Mouse (Mus musculus) MEL (cell line): ENCODE measurements around the gene Slit2. TPM values are rescaled to one million over a fixed set of nuclear protein-coding genes. Genes with fewer than 3 reads are reported as not detected.

ENCODE experiments used
- DNase-seq: peaks from one replicate; pipeline ENCODE4 v3.0.0; 2011; ENCODE audit warnings: low read depth, low spot score
- H3K27ac ChIP-seq: 2 replicates; pipeline ENCODE4 v1.5.1; 2012; ENCODE audit warnings: low read depth, mild to moderate bottlenecking, control low read depth, low read length, moderate library complexity; ENCODE audit not compliant: control insufficient read depth
- H3K27me3 ChIP-seq, 2 experiments: fragments of 150-350 bp in 1 of 2; sonication (generic) in 1 of 2; 2 replicates each; pipeline ENCODE4 v1.6.1; 2012; ENCODE audit warnings: low read length in 2 of 2, mild to moderate bottlenecking in 2 of 2, improper control_type of control experiment in 1 of 2, moderate library complexity in 1 of 2; ENCODE audit not compliant: insufficient read depth in 2 of 2, control insufficient read depth in 1 of 2
- H3K36me3 ChIP-seq, 2 experiments: 2 replicates each; pipeline ENCODE4 v1.6.1; 2012 to 2014; ENCODE audit warnings: low read length in 2 of 2, improper control_type of control experiment in 1 of 2, inconsistent platforms in 1 of 2, mild to moderate bottlenecking in 1 of 2; ENCODE audit not compliant: insufficient read depth in 2 of 2, control insufficient read depth in 1 of 2
- H3K4me1 ChIP-seq, 2 experiments: fragments of 150-350 bp in 1 of 2; sonication (generic) in 1 of 2; 2 replicates each; pipeline ENCODE4 v1.6.1; 2012; ENCODE audit warnings: low read length in 2 of 2, improper control_type of control experiment in 1 of 2, mild to moderate bottlenecking in 1 of 2; ENCODE audit not compliant: insufficient read depth in 2 of 2, control insufficient read depth in 1 of 2
- H3K4me3 ChIP-seq, 2 experiments: fragments of 150-350 bp in 1 of 2; sonication (generic) in 1 of 2; 2 replicates each; pipeline ENCODE4 v1.5.1; 2012; ENCODE audit warnings: low read depth in 2 of 2, low read length in 2 of 2, mild to moderate bottlenecking in 2 of 2, moderate library complexity in 2 of 2, control low read depth in 1 of 2, improper control_type of control experiment in 1 of 2; ENCODE audit not compliant: control insufficient read depth in 1 of 2, insufficient read depth in 1 of 2
- H3K79me2 ChIP-seq: 2 replicates; pipeline ENCODE4 v1.6.1; 2012; ENCODE audit warnings: mild to moderate bottlenecking, low read length, moderate library complexity; ENCODE audit not compliant: control insufficient read depth, poor library complexity, insufficient read depth
- H3K9ac ChIP-seq: 2 replicates; pipeline ENCODE4 v1.6.1; 2012; ENCODE audit warnings: low read depth, mild to moderate bottlenecking, control low read depth, low read length, moderate library complexity; ENCODE audit not compliant: control insufficient read depth, poor library complexity, severe bottlenecking
- H3K9me3 ChIP-seq: fragments of 150-350 bp; sonication (generic); replicated peaks from 2 replicates; pipeline ENCODE4 v1.6.1; 2012; ENCODE audit warnings: mild to moderate bottlenecking, low read length, improper control_type of control experiment, moderate library complexity; ENCODE audit not compliant: insufficient read depth
- BHLHE40 ChIP-seq: IDR thresholded peaks from 2 replicates; pipeline ENCODE4 v1.6.1; 2012; ENCODE audit warnings: low read depth, mild to moderate bottlenecking, inconsistent platforms, low read length, improper control_type of control experiment, borderline replicate concordance
- CTCF ChIP-seq, 3 experiments: IDR thresholded peaks in 2 of 3; conservative IDR thresholded peaks in 1 of 3; 2 replicates each; pipeline ENCODE4 v1.5.1; 2011 to 2012; ENCODE audit warnings: low read length in 3 of 3, low read depth in 2 of 3, mild to moderate bottlenecking in 2 of 3, improper control_type of control experiment in 1 of 3, inconsistent platforms in 1 of 3, mixed read lengths in 1 of 3, moderate library complexity in 1 of 3; ENCODE audit not compliant: control insufficient read depth in 1 of 3, insufficient read depth in 1 of 3, poor library complexity in 1 of 3, severe bottlenecking in 1 of 3
- ELF1 ChIP-seq: IDR thresholded peaks from 2 replicates; pipeline ENCODE4 v1.6.1; 2014; ENCODE audit warnings: low read depth, mild to moderate bottlenecking, inconsistent platforms, low read length, improper control_type of control experiment, moderate library complexity
- ETS1 ChIP-seq: IDR thresholded peaks from 2 replicates; pipeline ENCODE4 v1.6.1; 2012; ENCODE audit warnings: low read depth, mild to moderate bottlenecking, inconsistent platforms, low read length, improper control_type of control experiment, moderate library complexity
- GABPA ChIP-seq: IDR thresholded peaks from 2 replicates; pipeline ENCODE4 v1.6.1; 2012; ENCODE audit warnings: low read depth, mild to moderate bottlenecking, inconsistent platforms, low read length, improper control_type of control experiment, moderate library complexity
- GATA1 ChIP-seq: IDR thresholded peaks from 2 replicates; pipeline ENCODE4 v1.6.1; 2011; ENCODE audit warnings: low read depth, low read length, improper control_type of control experiment
- JUND ChIP-seq: IDR thresholded peaks from 2 replicates; pipeline ENCODE4 v1.6.1; 2011; ENCODE audit warnings: low read depth, mild to moderate bottlenecking, improper control_type of control experiment, low read length
- KAT2A ChIP-seq: conservative IDR thresholded peaks from 2 replicates; pipeline ENCODE4 v1.6.1; 2012; ENCODE audit warnings: low read depth, low read length, improper control_type of control experiment, inconsistent platforms
- MEF2A ChIP-seq: IDR thresholded peaks from 2 replicates; pipeline ENCODE4 v1.6.1; 2014; ENCODE audit warnings: low read depth, mild to moderate bottlenecking, inconsistent platforms, low read length, improper control_type of control experiment; ENCODE audit not compliant: poor library complexity, insufficient replicate concordance, severe bottlenecking; ENCODE audit errors: extremely low read depth
- MXI1 ChIP-seq: IDR thresholded peaks from 2 replicates; pipeline ENCODE4 v1.6.1; 2011; ENCODE audit warnings: mild to moderate bottlenecking, low read depth, low read length, improper control_type of control experiment
- MYB ChIP-seq: IDR thresholded peaks from 2 replicates; pipeline ENCODE4 v1.6.1; 2011; ENCODE audit warnings: mild to moderate bottlenecking, low read depth, low read length, improper control_type of control experiment
- MYC ChIP-seq: IDR thresholded peaks from 2 replicates; pipeline ENCODE4 v1.6.1; 2011; ENCODE audit warnings: low read depth, mild to moderate bottlenecking, low read length, improper control_type of control experiment, moderate library complexity
- POLR2AphosphoS2 ChIP-seq: IDR thresholded peaks from 2 replicates; pipeline ENCODE4 v1.6.1; 2011; ENCODE audit warnings: low read length, improper control_type of control experiment
- POLR2AphosphoS5 ChIP-seq: IDR thresholded peaks from 2 replicates; pipeline ENCODE4 v1.6.1; 2012; ENCODE audit warnings: low read depth, borderline replicate concordance, mild to moderate bottlenecking, inconsistent platforms, low read length, moderate library complexity, mixed read lengths
- RAD21 ChIP-seq: IDR thresholded peaks from 2 replicates; pipeline ENCODE4 v1.6.1; 2011; ENCODE audit warnings: mild to moderate bottlenecking, low read depth, low read length, improper control_type of control experiment
- RCOR1 ChIP-seq: IDR thresholded peaks from 2 replicates; pipeline ENCODE4 v1.6.1; 2012; ENCODE audit warnings: low read depth, mild to moderate bottlenecking, inconsistent platforms, low read length, improper control_type of control experiment
- SIN3A ChIP-seq: IDR thresholded peaks from 2 replicates; pipeline ENCODE4 v1.6.1; 2012; ENCODE audit warnings: low read length, improper control_type of control experiment, inconsistent platforms
- TBP ChIP-seq: IDR thresholded peaks from 2 replicates; pipeline ENCODE4 v1.8.0; 2011; ENCODE audit warnings: low read depth, low read length, improper control_type of control experiment
- polyA plus RNA-seq, 2 experiments: library from polyadenylated mRNA; stranded (reverse) in 1 of 2; unstranded in 1 of 2; fragments of >175 nt in 1 of 2; fragments of >200 nt in 1 of 2; gene quantifications; 2 replicates each; pipeline versions ENCODE4 v1.2.1 to v1.2.4; 2012; ENCODE audit warnings: low replicate concordance in 2 of 2, low read depth in 1 of 2; ENCODE audit not compliant: insufficient read length in 2 of 2, insufficient read depth in 1 of 2, missing spikeins in 1 of 2
- total RNA-seq: library from RNA; depleted of rRNA; stranded (reverse); fragments of 300-350 nt; gene quantifications from 2 replicates; pipeline ENCODE4 v1.2.3, GENCODE M21; 2012

Slit2 gene
- total and polyA plus RNA-seq, 3 experiments, result not detected

DNA sequence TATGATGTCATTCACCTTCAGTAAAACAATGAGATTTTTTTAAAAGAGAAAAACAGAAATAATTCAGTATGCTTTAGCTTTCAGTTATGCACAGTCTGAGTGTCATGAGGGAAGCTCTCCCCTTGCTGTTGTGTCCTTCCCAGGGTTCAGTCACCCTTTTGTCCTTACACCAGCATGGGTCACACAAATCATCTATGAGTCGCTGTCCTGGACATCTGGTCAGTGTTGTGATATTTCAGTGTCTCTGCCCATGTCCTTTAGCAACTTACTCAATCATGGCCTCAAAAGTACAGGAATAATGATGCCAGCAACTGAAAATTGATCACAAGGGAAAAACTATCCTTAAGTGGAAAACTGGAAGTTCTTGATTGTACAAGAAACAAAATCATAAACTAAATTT lies 26.5 kb upstream of the Slit2 start:
- Histone ChIP-seq H3K36me3 (no peaks in the 10 kb centered on the region), H3K27me3 (no peaks in the 10 kb centered on the region), H3K27ac (no peak overlapping the region), H3K4me1 (no peaks in the 10 kb centered on the region), H3K4me3 (no peak overlapping the region), H3K9me3 (no peaks in the 10 kb centered on the region), H3K9ac (no peak overlapping the region), H3K79me2 (no peaks in the 10 kb centered on the region)
- TF ChIP-seq RAD21, result no peak
- no peak for TF ChIP-seq RCOR1
- no peak for TF ChIP-seq GABPA
- no peak for TF ChIP-seq KAT2A
- no peak for TF ChIP-seq BHLHE40
- TF ChIP-seq MEF2A, result no peak
- no peak for TF ChIP-seq CTCF (IDR thresholded peaks at IDR 0.05 in 2 of 3, conservative IDR thresholded peaks at IDR 0.05 in 1 of 3; ENCODE audit: control insufficient read depth in 1 of 3, insufficient read depth in 1 of 3, low read depth in 2 of 3, low read length in 3 of 3, poor library complexity in 1 of 3, severe bottlenecking in 1 of 3)
- no peak for TF ChIP-seq ELF1
- TF ChIP-seq POLR2AphosphoS2, result no peak
- TF ChIP-seq MXI1, result no peak
- no peak for TF ChIP-seq JUND
- no peak for TF ChIP-seq TBP
- no peak for TF ChIP-seq ETS1
- no peak for TF ChIP-seq MYC
- no peak for TF ChIP-seq GATA1
- TF ChIP-seq POLR2AphosphoS5, result no peak
- no peak for DNase-seq

DNA sequence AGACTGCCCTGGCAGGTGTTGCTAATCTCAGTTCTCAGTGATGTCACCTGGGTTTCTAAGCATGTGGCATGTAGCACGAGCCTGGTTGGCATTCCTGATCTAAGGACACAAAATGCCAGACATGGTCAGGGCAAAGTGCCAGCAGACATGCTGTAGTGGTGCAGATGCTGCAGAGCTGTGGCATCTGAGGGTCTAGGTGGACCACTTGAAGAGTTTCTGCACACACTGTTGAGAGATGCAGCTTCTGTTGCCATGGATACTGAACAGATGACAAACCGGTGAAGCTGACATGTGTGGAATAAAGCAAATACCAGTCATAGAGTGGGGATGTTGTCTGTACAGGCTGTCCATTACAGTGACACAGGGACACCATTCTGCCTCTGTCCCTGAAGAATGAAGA lies 7.1 kb upstream of the Slit2 start:
- DNase-seq, result no peak
- TF ChIP-seq CTCF (IDR thresholded peaks at IDR 0.05 in 2 of 3, conservative IDR thresholded peaks at IDR 0.05 in 1 of 3; ENCODE audit: control insufficient read depth in 1 of 3, insufficient read depth in 1 of 3, low read depth in 2 of 3, low read length in 3 of 3, poor library complexity in 1 of 3, severe bottlenecking in 1 of 3), result no peak
- no peak for TF ChIP-seq MYB
- TF ChIP-seq SIN3A, result no peak
- H3K9me3 ChIP-seq, result no peaks in the 10 kb centered on the region

More for the DNA sequence above, 7.1 kb upstream of the Slit2 start:
- Histone ChIP-seq H3K27me3 (no peaks in the 10 kb centered on the region), H3K4me3 (no peak overlapping the region), H3K79me2 (no peaks in the 10 kb centered on the region), H3K27ac (no peak overlapping the region), H3K4me1 (no peaks in the 10 kb centered on the region), H3K9ac (no peak overlapping the region), H3K36me3 (no peaks in the 10 kb centered on the region)
